Mouse (Mus musculus) kidney, postnatal 4 days (tissue): ENCODE measurements around the gene Gipc2.

Experiments used
- DNase-seq, 2 experiments: peaks; one replicate each; pipeline ENCODE4 v3.0.0; 2021; ENCODE audit warnings: mixed read lengths in 2 of 2

The Gipc2 gene

GRCm38 (mm10) chr3:152114222-152114621 is 51.8 kb downstream of the Gipc2 start:
- no peak for DNase-seq

- DNase-seq = peak in 1 of 2 experiments; percentile 45
These were observed 52.5 kb downstream of the Gipc2 start for GRCm38 (mm10) chr3:152113496-152113895.

- DNase-seq = no peak
These were observed 53.4 kb downstream of the Gipc2 start for GRCm38 (mm10) chr3:152112664-152113063.

GRCm38 (mm10) chr3:152111482-152111881 is 54.5 kb downstream of the Gipc2 start:
- peak in 1 of 2 experiments; percentile 22 for DNase-seq

- DNase-seq = peak; percentile 87 to 90
These were observed 54.9 kb downstream of the Gipc2 start for GRCm38 (mm10) chr3:152111081-152111480.

GRCm38 (mm10) chr3:152109260-152109587 is 56.8 kb downstream of the Gipc2 start:
- no peak for DNase-seq

- DNase-seq = no peak
These were observed 57.3 kb downstream of the Gipc2 start for GRCm38 (mm10) chr3:152108560-152109259.

GRCm38 (mm10) chr3:152108003-152108395 is 58.0 kb downstream of the Gipc2 start:
- DNase-seq = no peak

GRCm38 (mm10) chr3:152107149-152108002 is 58.7 kb downstream of the Gipc2 start:
- peak; percentile 54 to 68 for DNase-seq

GRCm38 (mm10) chr3:152106225-152107148 is 59.5 kb downstream of the Gipc2 start:
- peak in 1 of 2 experiments; percentile 36 for DNase-seq

GRCm38 (mm10) chr3:152105341-152105740 is 60.7 kb downstream of the Gipc2 start:
- peak; percentile 80 to 84 for DNase-seq

GRCm38 (mm10) chr3:152103381-152103780 is 62.6 kb downstream of the Gipc2 start:
- no peak for DNase-seq

GRCm38 (mm10) chr3:152101459-152101858 is 64.6 kb downstream of the Gipc2 start:
- no peak for DNase-seq

GRCm38 (mm10) chr3:152100119-152100818 is 65.8 kb downstream of the Gipc2 start:
- no peak for DNase-seq

- DNase-seq = no peak
These were observed 71.0 kb downstream of the Gipc2 start for GRCm38 (mm10) chr3:152095030-152095429.

GRCm38 (mm10) chr3:152092385-152093057 is 73.5 kb downstream of the Gipc2 start:
- DNase-seq = no peak

- peak; percentile 71 to 72 for DNase-seq
These were observed 76.9 kb downstream of the Gipc2 start for GRCm38 (mm10) chr3:152089178-152089577.

GRCm38 (mm10) chr3:152081381-152081780 is 84.6 kb downstream of the Gipc2 start:
- DNase-seq = no peak

GRCm38 (mm10) chr3:152076088-152076487 is 89.9 kb downstream of the Gipc2 start:
- DNase-seq = peak; percentile 40 to 48

- no peak for DNase-seq
These were observed 97.0 kb downstream of the Gipc2 start for GRCm38 (mm10) chr3:152069001-152069400.

GRCm38 (mm10) chr3:152068311-152068710 is 97.7 kb downstream of the Gipc2 start:
- no peak for DNase-seq

- peak in 1 of 2 experiments; percentile 38 for DNase-seq
These were observed 99.3 kb downstream of the Gipc2 start for GRCm38 (mm10) chr3:152066696-152067095.
